Mouse (Mus musculus): Measurements from ENCODE around the gene Ly86. TPM values are rescaled to one million over a fixed set of nuclear protein-coding genes. Genes with fewer than 3 reads are reported as not detected.

Ly86 gene
- 6.7 and 7.7 TPM in 2 replicates for polyA plus RNA-seq (2015; fragmentation: Nextera tagmentation; extraction: Ambion mirVana)

- Histone ChIP-seq H3K9ac (no peak within 1 kb of the TSS), H3K4me3 (no peak within 1 kb of the TSS), H3K4me1 (no peaks in the 10 kb centered on the region), H3K27me3 (replicated peaks) (no peaks in the 10 kb centered on the region), H3K27ac (replicated peaks) (no peak within 1 kb of the TSS), H3K9me3 (no peaks in the 10 kb centered on the region), H3K4me2 (no peak within 1 kb of the TSS), H3K36me3 (no peaks in the 10 kb centered on the region)
- 82% methylated on average over 28 of the region's 28 CpGs for WGBS
- ATAC-seq (ENCODE audit: extremely low read depth, insufficient number of reproducible peaks, low FRiP score, low TSS enrichment): no peak
Observed at GRCm38 (mm10) chr13:37344909-37345772, at the start of gene Ly86. TSS of gene Ly86 (plus strand) at chr13:37345208.

- Histone ChIP-seq H3K4me3 (no peak overlapping the region), H3K36me3 (no peaks in the 10 kb centered on the region), H3K4me2 (no peak overlapping the region), H3K4me1 (0 out of 2 replicates have a peak, but pooled peaks cover 4% of the 10 kb centered on the region), H3K9me3 (no peaks in the 10 kb centered on the region), H3K27me3 (replicated peaks) (no peaks in the 10 kb centered on the region), H3K27ac (replicated peaks) (no peak overlapping the region), H3K9ac (no peak overlapping the region)
- WGBS: 72% methylated on average over 5 of the region's 5 CpGs
- no peak for ATAC-seq (ENCODE audit: extremely low read depth, insufficient number of reproducible peaks, low FRiP score, low TSS enrichment)
Observed at GRCm38 (mm10) chr13:37297886-37298285, 47.1 kb upstream of the Ly86 start.

- Histone ChIP-seq H3K27ac (replicated peaks) (no peak overlapping the region), H3K36me3 (no peaks in the 10 kb centered on the region), H3K9ac (no peak overlapping the region), H3K9me3 (no peaks in the 10 kb centered on the region), H3K4me3 (no peak overlapping the region), H3K4me1 (0 out of 2 replicates have a peak, but pooled peaks cover 4% of the 10 kb centered on the region), H3K27me3 (replicated peaks) (no peaks in the 10 kb centered on the region), H3K4me2 (no peak overlapping the region)
- WGBS: 16% methylated on average over 1 of the region's 1 CpGs
- ATAC-seq (ENCODE audit: extremely low read depth, insufficient number of reproducible peaks, low FRiP score, low TSS enrichment): no peak
Observed at GRCm38 (mm10) chr13:37298856-37299255, 46.2 kb upstream of the Ly86 start.

GRCm38 (mm10) chr13:37302877-37303276 is 42.1 kb upstream of the Ly86 start:
- no peaks in the 10 kb centered on the region for H3K36me3 ChIP-seq
- no peak overlapping the region for H3K27ac ChIP-seq (replicated peaks)
- ATAC-seq (ENCODE audit: extremely low read depth, insufficient number of reproducible peaks, low FRiP score, low TSS enrichment): no peak
- H3K4me2 ChIP-seq: no peak overlapping the region
- H3K9ac ChIP-seq: no peak overlapping the region
- WGBS: 39% methylated on average over 5 of the region's 5 CpGs
- no peak overlapping the region for H3K4me3 ChIP-seq
- H3K27me3 ChIP-seq (replicated peaks): no peaks in the 10 kb centered on the region
- no peaks in the 10 kb centered on the region for H3K9me3 ChIP-seq
- H3K4me1 ChIP-seq: 0 out of 2 replicates have a peak, but pooled peaks cover 4% of the 10 kb centered on the region

- H3K4me3 ChIP-seq: no peak overlapping the region
- WGBS: 56% methylated on average over 4 of the region's 4 CpGs
- no peak for ATAC-seq (ENCODE audit: extremely low read depth, insufficient number of reproducible peaks, low FRiP score, low TSS enrichment)
- peaks cover 12% of the 10 kb centered on the region for H3K4me1 ChIP-seq
- no peaks in the 10 kb centered on the region for H3K9me3 ChIP-seq
- H3K27ac ChIP-seq (replicated peaks): no peak overlapping the region
- no peaks in the 10 kb centered on the region for H3K36me3 ChIP-seq
- no peak overlapping the region for H3K4me2 ChIP-seq
- peaks cover 14% of the 10 kb centered on the region for H3K27me3 ChIP-seq (replicated peaks)
- H3K9ac ChIP-seq: no peak overlapping the region
Observed at GRCm38 (mm10) chr13:37308006-37308405, 37.0 kb upstream of the Ly86 start.

GRCm38 (mm10) chr13:37309296-37309695 is 35.7 kb upstream of the Ly86 start:
- H3K4me2 ChIP-seq: no peak overlapping the region
- WGBS: 64% methylated on average over 5 of the region's 5 CpGs
- no peaks in the 10 kb centered on the region for H3K36me3 ChIP-seq
- H3K9me3 ChIP-seq: no peaks in the 10 kb centered on the region
- no peak for ATAC-seq (ENCODE audit: extremely low read depth, insufficient number of reproducible peaks, low FRiP score, low TSS enrichment)
- no peak overlapping the region for H3K4me3 ChIP-seq
- H3K27ac ChIP-seq (replicated peaks): no peak overlapping the region
- no peak overlapping the region for H3K9ac ChIP-seq
- peaks cover 20% of the 10 kb centered on the region for H3K27me3 ChIP-seq (replicated peaks)
- H3K4me1 ChIP-seq: peaks cover 12% of the 10 kb centered on the region

- Histone ChIP-seq H3K4me1 (peaks cover 12% of the 10 kb centered on the region), H3K27me3 (replicated peaks) (peaks cover 20% of the 10 kb centered on the region), H3K9ac (no peak overlapping the region), H3K4me3 (no peak overlapping the region), H3K4me2 (no peak overlapping the region), H3K9me3 (no peaks in the 10 kb centered on the region), H3K36me3 (no peaks in the 10 kb centered on the region), H3K27ac (replicated peaks) (no peak overlapping the region)
- no peak for ATAC-seq (ENCODE audit: extremely low read depth, insufficient number of reproducible peaks, low FRiP score, low TSS enrichment)
- 34% methylated on average over 8 of the region's 8 CpGs for WGBS
Observed at GRCm38 (mm10) chr13:37310331-37310730, 34.7 kb upstream of the Ly86 start.

- Histone ChIP-seq H3K4me3 (peak overlapping the region; percentile 53), H3K27ac (replicated peaks) (no peak overlapping the region), H3K27me3 (replicated peaks) (peaks cover 20% of the 10 kb centered on the region), H3K4me1 (peaks cover 12% of the 10 kb centered on the region), H3K4me2 (peak overlapping the region; percentile 91), H3K36me3 (no peaks in the 10 kb centered on the region), H3K9ac (peak overlapping the region; percentile 82), H3K9me3 (no peaks in the 10 kb centered on the region)
- ATAC-seq (ENCODE audit: extremely low read depth, insufficient number of reproducible peaks, low FRiP score, low TSS enrichment): no peak
- WGBS: 14% methylated on average over 27 of the region's 27 CpGs
Observed at GRCm38 (mm10) chr13:37311555-37312221, 33.3 kb upstream of the Ly86 start.

GRCm38 (mm10) chr13:37312222-37312928 is 32.6 kb upstream of the Ly86 start:
- Histone ChIP-seq H3K27me3 (replicated peaks) (peaks cover 20% of the 10 kb centered on the region), H3K9ac (peak overlapping the region; percentile 82), H3K4me2 (peak overlapping the region; percentile 91), H3K9me3 (no peaks in the 10 kb centered on the region), H3K4me3 (peak overlapping the region; percentile 53), H3K27ac (replicated peaks) (no peak overlapping the region), H3K36me3 (no peaks in the 10 kb centered on the region), H3K4me1 (peaks cover 12% of the 10 kb centered on the region)
- WGBS: 2% methylated on average over 25 of the region's 25 CpGs
- no peak; the same call in 1 of the 2 replicates for ATAC-seq (ENCODE audit: extremely low read depth, insufficient number of reproducible peaks, low FRiP score, low TSS enrichment)

- ATAC-seq (ENCODE audit: extremely low read depth, insufficient number of reproducible peaks, low FRiP score, low TSS enrichment): no peak; the same call in 1 of the 2 replicates
Observed at GRCm38 (mm10) chr13:37312951-37313350, 32.1 kb upstream of the Ly86 start.

GRCm38 (mm10) chr13:37325504-37325903 is 19.5 kb upstream of the Ly86 start:
- no peak overlapping the region for H3K4me2 ChIP-seq
- WGBS: 82% methylated on average over 3 of the region's 3 CpGs
- ATAC-seq (ENCODE audit: extremely low read depth, insufficient number of reproducible peaks, low FRiP score, low TSS enrichment): no peak
- H3K27me3 ChIP-seq (replicated peaks): no peaks in the 10 kb centered on the region
- H3K4me1 ChIP-seq: no peaks in the 10 kb centered on the region
- no peak overlapping the region for H3K4me3 ChIP-seq
- no peaks in the 10 kb centered on the region for H3K9me3 ChIP-seq
- no peak overlapping the region for H3K9ac ChIP-seq
- no peak overlapping the region for H3K27ac ChIP-seq (replicated peaks)
- no peaks in the 10 kb centered on the region for H3K36me3 ChIP-seq

More at GRCm38 (mm10) chr13:37312951-37313350, 32.1 kb upstream of the Ly86 start:
- 18% methylated on average over 4 of the region's 4 CpGs for WGBS
- H3K4me3 ChIP-seq: no peak overlapping the region
- H3K36me3 ChIP-seq: no peaks in the 10 kb centered on the region
- no peak overlapping the region for H3K27ac ChIP-seq (replicated peaks)
- H3K4me1 ChIP-seq: peaks cover 12% of the 10 kb centered on the region
- no peak overlapping the region for H3K9ac ChIP-seq
- no peaks in the 10 kb centered on the region for H3K9me3 ChIP-seq
- H3K27me3 ChIP-seq (replicated peaks): peaks cover 20% of the 10 kb centered on the region
- peak overlapping the region; percentile 91; the same call in 1 of the 2 replicates for H3K4me2 ChIP-seq
